Mouse (Mus musculus) forebrain, embryonic 16.5 days (tissue): ENCODE data around the gene Parvg. TPM values are rescaled to one million over a fixed set of nuclear protein-coding genes. Genes with fewer than 3 reads are reported as not detected.

Source experiments
- ATAC-seq: fragments of 200-750 bp; cut with Nextera tagmentation; 2 replicates; pipeline ENCODE4 v1.8.0; 2017; ENCODE audit warnings: mild to moderate bottlenecking, moderate library complexity
- H3K27ac ChIP-seq: fragments of 300-500 bp; sonication (generic); 2 replicates; pipeline ENCODE4 v1.5.1; 2014; ENCODE audit warnings: low read length, control low read depth
- H3K27me3 ChIP-seq: fragments of 300-500 bp; sonication (generic); replicated peaks from 2 replicates; pipeline ENCODE4 v1.6.1; 2014; ENCODE audit warnings: low read length; ENCODE audit not compliant: control insufficient read depth, insufficient read depth
- H3K36me3 ChIP-seq: fragments of 300-500 bp; sonication (generic); 2 replicates; pipeline ENCODE4 v1.6.1; 2014; ENCODE audit not compliant: control insufficient read depth, insufficient read depth
- H3K4me1 ChIP-seq: fragments of 300-500 bp; sonication (generic); replicated peaks from 2 replicates; pipeline ENCODE4 v1.6.1; 2014; ENCODE audit warnings: low read length; ENCODE audit not compliant: control insufficient read depth, insufficient read depth
- H3K4me2 ChIP-seq: fragments of 300-500 bp; sonication (generic); 2 replicates; pipeline ENCODE4 v1.6.1; 2014; ENCODE audit warnings: mild to moderate bottlenecking, low read length, control low read depth
- H3K4me3 ChIP-seq: fragments of 300-500 bp; sonication (generic); replicated peaks from 2 replicates; pipeline ENCODE4 v1.5.1; 2014; ENCODE audit warnings: mild to moderate bottlenecking, low read length, control low read depth
- H3K9ac ChIP-seq: fragments of 300-500 bp; sonication (generic); replicated peaks from 2 replicates; pipeline ENCODE4 v1.6.1; 2014; ENCODE audit warnings: low read depth, low read length, control low read depth
- H3K9me3 ChIP-seq: fragments of 300-500 bp; sonication (generic); 2 replicates; pipeline ENCODE4 v1.6.1; 2016; ENCODE audit warnings: low read length; ENCODE audit not compliant: control insufficient read depth
- WGBS: fragments of 180-500 bp; shearing (Covaris S2); extraction: QIAGEN DNeasy Blood & Tissue Kit; methylation state at CpG from one replicate; pipeline ENCODE4 v1.1.7; 2014; 5-methylcytosine and 5-hydroxymethylcytosine counted together
- polyA plus RNA-seq: library from polyadenylated mRNA; unstranded; fragments of >200 nt; fragmentation: Nextera tagmentation; extraction: Ambion mirVana; gene quantifications from 2 replicates; pipeline ENCODE4 v1.2.1, GENCODE M21; 2015

The Parvg gene
- polyA plus RNA-seq, 1 experiment from 2014 or later: 0.84 TPM

DNA sequence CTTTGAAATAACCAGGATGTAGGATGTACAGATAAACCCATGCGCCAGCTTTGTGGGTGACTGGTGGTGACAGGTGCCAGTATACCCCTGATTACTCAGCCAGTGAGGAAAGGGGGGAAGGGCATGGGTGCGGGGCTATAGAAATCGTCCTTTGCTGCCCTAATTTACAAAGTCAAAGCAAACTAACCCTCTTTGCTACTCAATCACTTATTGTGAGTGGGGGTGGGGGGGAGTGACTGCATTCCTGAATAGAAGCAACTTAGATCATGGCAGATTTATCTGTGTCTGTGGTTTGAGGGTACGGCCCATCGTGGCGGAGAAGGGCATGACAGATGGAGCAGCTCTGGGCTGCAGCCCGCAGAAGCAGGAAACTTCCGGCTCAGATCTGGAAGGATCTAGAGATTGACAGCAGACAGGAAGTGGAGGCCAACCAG is 64.9 kb downstream of the Parvg start:
- no peak for ATAC-seq
- H3K4me1 ChIP-seq: peaks cover 7% of the 10 kb centered on the region; the same call in 1 of the 2 replicates
- H3K4me2 ChIP-seq: no peak overlapping the region
- H3K4me3 ChIP-seq: no peak overlapping the region
- H3K9me3 ChIP-seq: peaks cover 15% of the 10 kb centered on the region
- H3K9ac ChIP-seq: no peak overlapping the region
- H3K27ac ChIP-seq: no peak overlapping the region
- H3K36me3 ChIP-seq: no peaks in the 10 kb centered on the region
- no peaks in the 10 kb centered on the region for H3K27me3 ChIP-seq
- WGBS: 86% methylated on average over 8 of the region's 8 CpGs

DNA sequence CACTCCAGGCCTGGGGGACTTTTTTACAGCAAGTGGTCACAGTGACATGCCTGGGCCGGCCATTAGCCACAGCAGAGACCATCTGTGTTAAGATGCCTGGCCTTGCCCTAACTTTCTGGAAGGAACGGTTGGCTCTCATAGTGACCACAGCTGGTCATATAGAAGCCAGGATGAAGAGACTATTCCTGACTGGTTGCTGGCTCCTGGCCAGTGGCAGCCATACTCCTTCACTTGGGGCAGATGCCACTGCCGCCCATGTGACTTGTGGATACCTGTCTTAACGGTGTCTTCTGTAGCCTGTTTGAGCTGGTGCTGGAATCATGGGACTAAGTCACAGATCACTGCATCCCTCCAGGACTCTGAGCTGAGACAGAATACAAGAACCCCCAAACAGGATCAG is 68.3 kb downstream of the Parvg start:
- no peaks in the 10 kb centered on the region for H3K27me3 ChIP-seq
- peaks cover 7% of the 10 kb centered on the region; the same call in 1 of the 2 replicates for H3K4me1 ChIP-seq
- no peaks in the 10 kb centered on the region for H3K36me3 ChIP-seq
- no peak overlapping the region for H3K4me2 ChIP-seq
- H3K9me3 ChIP-seq: peaks cover 13% of the 10 kb centered on the region
- no peak overlapping the region for H3K27ac ChIP-seq
- no peak overlapping the region for H3K4me3 ChIP-seq
- ATAC-seq: no peak
- 96% methylated on average over 4 of the region's 4 CpGs for WGBS
- no peak overlapping the region for H3K9ac ChIP-seq

Other genes with a start within 250 kb of the Parvg start
- gene Sult4a1, start 218.3 kb upstream of the Parvg start, polyA plus RNA-seq: 80.6 and 92.7 TPM in 2 replicates
- not detected in 2 replicates for gene Pnpla5, start 200.9 kb upstream of the Parvg start, polyA plus RNA-seq
- gene Pnpla3, start 156.2 kb upstream of the Parvg start, polyA plus RNA-seq: 5.1 and 5.3 TPM in 2 replicates
- gene Samm50, start 131.8 kb upstream of the Parvg start, polyA plus RNA-seq: 88.5 and 91.8 TPM in 2 replicates
- gene Parvb, start 92.0 kb upstream of the Parvg start, polyA plus RNA-seq: 2.2 and 2.8 TPM in 2 replicates
- gene Shisal1, start 123.1 kb downstream of the Parvg start, polyA plus RNA-seq: 8.1 and 13.5 TPM in 2 replicates
- 72.1 and 74.8 TPM in 2 replicates for gene Rtl6, start 233.8 kb downstream of the Parvg start, polyA plus RNA-seq